Mouse (Mus musculus) erythroblast, embryonic 14.5 days (primary cell): ENCODE data around the gene BC005561. TPM values are rescaled to one million over a fixed set of nuclear protein-coding genes. Genes with fewer than 3 reads are reported as not detected.

Source experiments
- H3K27me3 ChIP-seq: 2 replicates; pipeline ENCODE4 v1.6.1; 2012; ENCODE audit warnings: inconsistent platforms; ENCODE audit not compliant: control insufficient read depth
- H3K36me3 ChIP-seq: 2 replicates; pipeline ENCODE4 v1.6.1; 2012; ENCODE audit warnings: mild to moderate bottlenecking, inconsistent platforms; ENCODE audit not compliant: control insufficient read depth
- H3K4me1 ChIP-seq: 2 replicates; pipeline ENCODE4 v1.6.1; 2012; ENCODE audit warnings: inconsistent platforms; ENCODE audit not compliant: control insufficient read depth
- H3K4me3 ChIP-seq: replicated peaks from 2 replicates; pipeline ENCODE3; 2012; ENCODE audit warnings: moderate library complexity, mild to moderate bottlenecking, inconsistent platforms
- H3K9me3 ChIP-seq: 2 replicates; pipeline ENCODE4 v1.6.1; 2012; ENCODE audit warnings: low read length, inconsistent platforms, mixed read lengths; ENCODE audit not compliant: control insufficient read depth
- GATA1 ChIP-seq: IDR thresholded peaks from 2 replicates; pipeline ENCODE4 v1.6.1; 2012; ENCODE audit warnings: low read length, inconsistent platforms, mixed read lengths
- TAL1 ChIP-seq: IDR thresholded peaks from 3 replicates; pipeline ENCODE4 v1.6.1; 2012; ENCODE audit warnings: low read length, inconsistent platforms, mixed read lengths
- polyA plus RNA-seq: library from polyadenylated mRNA; stranded (reverse); fragments of >175 nt; gene quantifications from 2 replicates; pipeline ENCODE4 v1.2.3, GENCODE M21; 2012

BC005561 gene
- 0.05 and 0.07 TPM in 2 replicates for polyA plus RNA-seq

GRCm38 (mm10) chr5:104508195-104508891 lies at the start of gene BC005561:
Gene BC005561 (plus strand): TSS chr5:104508352.
- TF ChIP-seq GATA1 (no peak), TAL1 (no peak)
- Histone ChIP-seq H3K4me3 (peak within 1 kb of the TSS; percentile 85), H3K36me3 (peaks cover 2% of the 10 kb centered on the region; the same call in 1 of the 2 replicates), H3K4me1 (peaks cover 14% of the 10 kb centered on the region), H3K27me3 (no peaks in the 10 kb centered on the region), H3K9me3 (peaks cover 3% of the 10 kb centered on the region; the same call in 1 of the 2 replicates)

GRCm38 (mm10) chr5:104458832-104459705 lies 49.1 kb upstream of the BC005561 start, which contains the start of gene Pkd2:
Gene Pkd2 (plus strand): TSS chr5:104459450.
- TF ChIP-seq GATA1 (no peak), TAL1 (no peak)
- Histone ChIP-seq H3K27me3 (peaks cover 20% of the 10 kb centered on the region), H3K9me3 (no peaks in the 10 kb centered on the region; the same call in 1 of the 2 replicates), H3K4me3 (peak within 1 kb of the TSS; percentile 57), H3K4me1 (peaks cover 2% of the 10 kb centered on the region; the same call in 1 of the 2 replicates), H3K36me3 (no peaks in the 10 kb centered on the region)

- no peaks in the 10 kb centered on the region for H3K36me3 ChIP-seq
- no peaks in the 10 kb centered on the region; the same call in 1 of the 2 replicates for H3K9me3 ChIP-seq
- H3K4me1 ChIP-seq, result peaks cover 2% of the 10 kb centered on the region; the same call in 1 of the 2 replicates
- peaks cover 20% of the 10 kb centered on the region for H3K27me3 ChIP-seq
- TF ChIP-seq TAL1, result no peak
- TF ChIP-seq GATA1, result no peak
- H3K4me3 ChIP-seq, result peak overlapping the region; percentile 57
These were observed 48.3 kb upstream of the BC005561 start for GRCm38 (mm10) chr5:104459706-104460455.

- Histone ChIP-seq H3K9me3 (no peaks in the 10 kb centered on the region; the same call in 1 of the 2 replicates), H3K36me3 (no peaks in the 10 kb centered on the region), H3K27me3 (peaks cover 20% of the 10 kb centered on the region), H3K4me1 (peaks cover 2% of the 10 kb centered on the region; the same call in 1 of the 2 replicates), H3K4me3 (no peak overlapping the region)
- TF ChIP-seq TAL1 (no peak), GATA1 (no peak)
These were observed 47.7 kb upstream of the BC005561 start for GRCm38 (mm10) chr5:104460456-104460838.

- Histone ChIP-seq H3K36me3 (no peaks in the 10 kb centered on the region), H3K4me3 (no peak overlapping the region), H3K4me1 (peaks cover 2% of the 10 kb centered on the region; the same call in 1 of the 2 replicates), H3K27me3 (peaks cover 20% of the 10 kb centered on the region), H3K9me3 (peaks cover 2% of the 10 kb centered on the region; the same call in 1 of the 2 replicates)
- TF ChIP-seq TAL1 (no peak), GATA1 (no peak)
These were observed 47.3 kb upstream of the BC005561 start for GRCm38 (mm10) chr5:104460856-104461255.

- H3K4me3 ChIP-seq, result no peak overlapping the region
- no peaks in the 10 kb centered on the region for H3K4me1 ChIP-seq
- TF ChIP-seq GATA1 (no peak), TAL1 (no peak)
- H3K9me3 ChIP-seq, result peaks cover 6% of the 10 kb centered on the region; the same call in 1 of the 2 replicates
- H3K36me3 ChIP-seq, result peaks cover 2% of the 10 kb centered on the region; the same call in 1 of the 2 replicates
- peaks cover 3% of the 10 kb centered on the region for H3K27me3 ChIP-seq
These were observed 42.9 kb upstream of the BC005561 start for GRCm38 (mm10) chr5:104465279-104465678.

- Histone ChIP-seq H3K9me3 (peaks cover 6% of the 10 kb centered on the region; the same call in 1 of the 2 replicates), H3K36me3 (peaks cover 2% of the 10 kb centered on the region; the same call in 1 of the 2 replicates)
These were observed 42.4 kb upstream of the BC005561 start for GRCm38 (mm10) chr5:104465731-104466130.

GRCm38 (mm10) chr5:104466816-104467215 lies 41.3 kb upstream of the BC005561 start:
- H3K9me3 ChIP-seq, result peaks cover 6% of the 10 kb centered on the region; the same call in 1 of the 2 replicates
- no peak for TF ChIP-seq GATA1
- no peak for TF ChIP-seq TAL1
- H3K27me3 ChIP-seq, result no peaks in the 10 kb centered on the region
- H3K4me1 ChIP-seq, result no peaks in the 10 kb centered on the region
- no peak overlapping the region for H3K4me3 ChIP-seq
- peaks cover 2% of the 10 kb centered on the region; the same call in 1 of the 2 replicates for H3K36me3 ChIP-seq

More at GRCm38 (mm10) chr5:104465731-104466130, 42.4 kb upstream of the BC005561 start:
- TF ChIP-seq GATA1, result no peak
- no peak for TF ChIP-seq TAL1
- no peaks in the 10 kb centered on the region for H3K27me3 ChIP-seq
- no peaks in the 10 kb centered on the region for H3K4me1 ChIP-seq
- no peak overlapping the region for H3K4me3 ChIP-seq
